Mouse (Mus musculus) spleen, adult 2 months (tissue): ENCODE data around the gene Plaur. TPM values are rescaled to one million over a fixed set of nuclear protein-coding genes. Genes with fewer than 3 reads are reported as not detected.
A peak's percentile ranks its signal among the peaks of the same experiment; 100 is the strongest.

ENCODE experiments used
- DNase-seq, 2 experiments: peaks; one replicate each; pipeline versions ENCODE4 v3.0.0 to v3.0.0-alpha.2; 2012 to 2021; ENCODE audit warnings: low spot score in 2 of 2, low read depth in 1 of 2
- H3K27ac ChIP-seq: fragments of 200-500 bp; 2 replicates; pipeline ENCODE4 v1.5.1; 2012; ENCODE audit warnings: low read length, inconsistent platforms; ENCODE audit not compliant: insufficient read depth
- H3K27me3 ChIP-seq: fragments of 200-500 bp; 2 replicates; pipeline ENCODE4 v1.6.1; 2012; ENCODE audit warnings: mild to moderate bottlenecking, moderate library complexity, low read length, inconsistent platforms; ENCODE audit not compliant: control insufficient read depth, insufficient read depth
- H3K36me3 ChIP-seq: fragments of 200-500 bp; 2 replicates; pipeline ENCODE4 v1.6.1; 2012; ENCODE audit warnings: mild to moderate bottlenecking, low read length, inconsistent platforms; ENCODE audit not compliant: control insufficient read depth, insufficient read depth
- H3K4me1 ChIP-seq: fragments of 200-500 bp; 2 replicates; pipeline ENCODE4 v1.6.1; 2011; ENCODE audit warnings: inconsistent platforms; ENCODE audit not compliant: control insufficient read depth, insufficient read depth, insufficient read length
- H3K4me3 ChIP-seq: fragments of 200-500 bp; 2 replicates; pipeline ENCODE4 v1.5.1; 2011; ENCODE audit warnings: mild to moderate bottlenecking, inconsistent platforms; ENCODE audit not compliant: insufficient read depth, insufficient read length; ENCODE audit errors: extremely low read depth
- CTCF ChIP-seq: fragments of 200-500 bp; IDR thresholded peaks from 2 replicates; pipeline ENCODE4 v1.5.1; 2011; ENCODE audit warnings: mild to moderate bottlenecking, inconsistent platforms; ENCODE audit not compliant: insufficient read depth, insufficient read length, insufficient replicate concordance; ENCODE audit errors: extremely low read depth
- POLR2A ChIP-seq: fragments of 200-500 bp; IDR thresholded peaks from 2 replicates; pipeline ENCODE4 v1.6.1; 2011; ENCODE audit warnings: low read depth, low read length, inconsistent platforms
- WGBS: fragments of 180-500 bp; shearing (Covaris S2); methylation state at CpG from one replicate; pipeline ENCODE4 v1.1.7; 2018; 5-methylcytosine and 5-hydroxymethylcytosine counted together
- polyA plus RNA-seq: library from polyadenylated mRNA; depleted of rRNA; stranded (reverse); fragments of >200 nt; gene quantifications from 2 replicates; pipeline ENCODE4 v1.2.3, GENCODE M21; 2012

The Plaur gene
- polyA plus RNA-seq, 1 experiment: 58.6 TPM

- WGBS: 89% methylated on average over 12 of the region's 12 CpGs
Measured at GRCm38 (mm10) chr7:24423956-24424732, 38.1 kb upstream of the Plaur start.

GRCm38 (mm10) chr7:24425919-24426318 lies 36.4 kb upstream of the Plaur start:
- TF ChIP-seq POLR2A (no peak), CTCF (no peak)
- 87% methylated on average over 9 of the region's 9 CpGs for WGBS
- H3K36me3 ChIP-seq: peaks cover 17% of the 10 kb centered on the region
- DNase-seq: no peak
- peaks cover 2% of the 10 kb centered on the region; the same call in 1 of the 2 replicates for H3K4me1 ChIP-seq
- no peak overlapping the region for H3K4me3 ChIP-seq
- no peaks in the 10 kb centered on the region for H3K27me3 ChIP-seq
- no peak overlapping the region for H3K27ac ChIP-seq

More at GRCm38 (mm10) chr7:24423956-24424732, 38.1 kb upstream of the Plaur start:
- H3K36me3 ChIP-seq: peaks cover 22% of the 10 kb centered on the region
- H3K4me1 ChIP-seq: no peaks in the 10 kb centered on the region
- H3K4me3 ChIP-seq: no peak overlapping the region
- no peak for TF ChIP-seq CTCF
- TF ChIP-seq POLR2A: no peak
- DNase-seq: no peak
- no peak overlapping the region for H3K27ac ChIP-seq
- no peaks in the 10 kb centered on the region for H3K27me3 ChIP-seq

- H3K36me3 ChIP-seq: peaks cover 9% of the 10 kb centered on the region
- TF ChIP-seq CTCF (no peak), POLR2A (no peak)
- 95% methylated on average over 8 of the region's 8 CpGs for whole genome bisulfite sequencing
Measured at GRCm38 (mm10) chr7:24427168-24427567, 35.1 kb upstream of the Plaur start.

GRCm38 (mm10) chr7:24428725-24429124 lies 33.6 kb upstream of the Plaur start:
- no peak overlapping the region for H3K4me3 ChIP-seq
- no peak overlapping the region for H3K27ac ChIP-seq
- 90% methylated on average over 5 of the region's 5 CpGs for WGBS
- DNase-seq: no peak
- H3K36me3 ChIP-seq: peaks cover 7% of the 10 kb centered on the region; the same call in 1 of the 2 replicates
- H3K4me1 ChIP-seq: peaks cover 5% of the 10 kb centered on the region
- H3K27me3 ChIP-seq: no peaks in the 10 kb centered on the region
- no peak for TF ChIP-seq POLR2A
- TF ChIP-seq CTCF: no peak

More at GRCm38 (mm10) chr7:24427168-24427567, 35.1 kb upstream of the Plaur start:
- no peak for DNase-seq
- peaks cover 3% of the 10 kb centered on the region for H3K4me1 ChIP-seq
- no peak overlapping the region for H3K4me3 ChIP-seq
- H3K27me3 ChIP-seq: no peaks in the 10 kb centered on the region
- no peak overlapping the region for H3K27ac ChIP-seq

- Histone ChIP-seq H3K27me3 (no peaks in the 10 kb centered on the region), H3K36me3 (peaks cover 7% of the 10 kb centered on the region; the same call in 1 of the 2 replicates), H3K4me3 (no peak overlapping the region), H3K27ac (no peak overlapping the region), H3K4me1 (peaks cover 5% of the 10 kb centered on the region)
- DNase-seq: no peak
- no peak for TF ChIP-seq CTCF
- no peak for TF ChIP-seq POLR2A
- WGBS: 83% methylated on average over 16 of the region's 16 CpGs
Measured at GRCm38 (mm10) chr7:24429413-24430112, 32.7 kb upstream of the Plaur start.

- Histone ChIP-seq H3K4me3 (peak overlapping the region; percentile 9; the same call in 1 of the 2 replicates), H3K27me3 (no peaks in the 10 kb centered on the region), H3K27ac (peak overlapping the region; percentile 77), H3K36me3 (peaks cover 7% of the 10 kb centered on the region; the same call in 1 of the 2 replicates), H3K4me1 (peaks cover 5% of the 10 kb centered on the region)
- TF ChIP-seq CTCF (no peak), POLR2A (no peak)
- WGBS: 72% methylated on average over 15 of the region's 15 CpGs
- no peak for DNase-seq
Measured at GRCm38 (mm10) chr7:24430551-24431345, 31.5 kb upstream of the Plaur start.
